Mouse (Mus musculus) hematopoietic stem cell, adult 5-6 weeks (primary cell): Measurements from ENCODE around the gene Tox2. TPM values are rescaled to one million over a fixed set of nuclear protein-coding genes. Genes with fewer than 3 reads are reported as not detected.

Experiments
- ATAC-seq, 2 experiments: fragments of 125-278 bp in 1 of 2; replicated peaks in 1 of 2; 2 replicates each; pipeline ENCODE4 v1.8.0; 2016 to 2017; ENCODE audit warnings: inconsistent platforms in 2 of 2, mild to moderate bottlenecking in 2 of 2, moderate number of reproducible peaks in 2 of 2, low read depth in 1 of 2, moderate TSS enrichment in 1 of 2; ENCODE audit not compliant: low FRiP score in 2 of 2, poor library complexity in 2 of 2, severe bottlenecking in 2 of 2, insufficient read depth in 1 of 2, low TSS enrichment in 1 of 2
- total RNA-seq: library from RNA; stranded (forward); fragments of 172-1452, 232-1000 nt; gene quantifications from 2 replicates; pipeline ENCODE4 v1.2.3, GENCODE M21; 2017

The Tox2 gene
- total RNA-seq, 1 experiment from 2014 or later, result not detected

DNA sequence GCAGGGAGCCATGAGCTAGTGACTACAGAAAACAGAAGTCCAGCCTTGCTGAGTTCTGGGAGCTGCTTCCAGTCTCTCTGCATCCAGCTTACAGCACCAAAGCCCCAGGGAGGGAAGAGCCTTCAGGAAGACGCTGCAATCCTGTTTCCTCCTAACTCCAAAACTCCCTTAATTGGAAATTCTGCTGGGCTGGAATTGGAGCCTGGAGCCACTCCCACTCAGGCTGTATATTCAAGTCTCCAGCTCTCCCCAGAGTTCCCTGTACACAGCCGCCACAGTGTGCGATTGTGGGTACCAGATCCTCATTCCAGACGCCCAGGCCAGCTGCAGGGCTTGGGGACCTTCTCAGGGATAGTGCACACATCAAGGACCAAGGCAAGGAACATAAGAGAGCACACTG lies 167.2 kb downstream of the Tox2 start:
- no peak for ATAC-seq

DNA sequence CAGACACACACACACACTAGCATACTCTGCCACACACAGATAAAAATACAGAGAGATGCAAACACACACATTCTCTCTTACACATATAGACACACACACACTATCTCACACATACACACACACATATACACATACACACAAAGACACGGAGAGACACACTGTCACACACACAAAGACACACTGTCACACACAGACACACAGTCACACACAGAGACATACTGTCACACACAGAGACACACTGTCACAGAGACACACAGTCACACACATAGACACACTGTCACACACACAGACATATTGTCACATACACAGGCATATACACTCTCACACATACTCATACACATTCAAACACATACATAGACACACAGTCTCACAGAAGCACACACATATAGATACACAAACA lies 169.7 kb downstream of the Tox2 start:
- ATAC-seq, result no peak

Other genes starting within 250 kb of the Tox2 start
- gene Sgk2, start 215.8 kb upstream of the Tox2 start, total RNA-seq, result not detected in 2 replicates
- 27.9 and 30.3 TPM in 2 replicates for gene Ift52, start 185.8 kb upstream of the Tox2 start, total RNA-seq
- 10.1 and 20.6 TPM in 2 replicates for gene Mybl2, start 148.4 kb upstream of the Tox2 start, total RNA-seq
- gene Gtsf1l, start 115.3 kb upstream of the Tox2 start, total RNA-seq, result not detected in 2 replicates
- gene Jph2, start 194.9 kb downstream of the Tox2 start, total RNA-seq, result not detected in 2 replicates
- 143 and 147 TPM in 2 replicates for gene Oser1, start 221.6 kb downstream of the Tox2 start, total RNA-seq
- gene Gdap1l1, start 235.4 kb downstream of the Tox2 start, total RNA-seq, result 0.25 and 0.75 TPM in 2 replicates